Mouse (Mus musculus): Measurements from ENCODE around the gene Lad1.

Lad1 gene

DNA sequence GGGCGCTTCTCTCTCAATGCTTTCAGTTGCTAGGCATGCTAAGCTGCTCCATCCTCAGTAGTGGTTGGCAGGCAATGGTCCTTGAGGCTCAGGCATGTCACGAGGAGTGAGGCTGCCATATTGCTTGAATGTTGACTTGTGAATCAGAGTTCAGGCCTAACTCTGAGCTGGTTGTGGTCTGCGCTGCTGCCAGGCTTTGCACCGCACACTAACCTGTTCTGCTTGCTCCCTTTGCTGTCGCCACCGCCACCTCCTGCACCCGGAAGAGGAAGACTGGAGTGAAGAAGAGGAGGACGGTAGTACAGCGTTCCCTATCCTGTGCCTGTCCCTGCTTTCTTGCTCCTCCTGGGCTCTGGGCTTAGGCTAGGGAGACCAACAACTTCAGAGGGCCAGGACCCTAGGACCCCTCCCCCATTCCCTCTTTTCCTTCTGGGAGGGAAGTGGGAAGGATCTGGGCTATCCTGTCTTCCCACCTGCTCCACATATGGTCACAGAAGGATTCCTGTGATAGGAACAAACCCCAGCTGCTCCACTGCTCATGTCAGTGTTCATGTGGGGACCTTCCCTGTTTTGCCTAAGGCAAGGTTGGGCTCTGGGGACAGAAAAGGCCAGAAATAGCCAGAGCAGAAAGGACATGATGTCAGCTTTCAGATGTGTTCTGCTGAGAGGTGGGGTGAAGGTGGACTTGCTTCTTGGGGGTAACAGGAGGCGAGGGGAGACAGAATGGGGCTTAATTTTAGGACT, 25.3 kb downstream of the Lad1 start:
- in situ Hi-C loops (cut with MseI, MboI), result no loop called here

- in situ Hi-C loops (cut with MseI, MboI), result no loop called here
These were observed 26.1 kb downstream of the Lad1 start for GRCm38 (mm10) chr1:135844481-135844880.

DNA sequence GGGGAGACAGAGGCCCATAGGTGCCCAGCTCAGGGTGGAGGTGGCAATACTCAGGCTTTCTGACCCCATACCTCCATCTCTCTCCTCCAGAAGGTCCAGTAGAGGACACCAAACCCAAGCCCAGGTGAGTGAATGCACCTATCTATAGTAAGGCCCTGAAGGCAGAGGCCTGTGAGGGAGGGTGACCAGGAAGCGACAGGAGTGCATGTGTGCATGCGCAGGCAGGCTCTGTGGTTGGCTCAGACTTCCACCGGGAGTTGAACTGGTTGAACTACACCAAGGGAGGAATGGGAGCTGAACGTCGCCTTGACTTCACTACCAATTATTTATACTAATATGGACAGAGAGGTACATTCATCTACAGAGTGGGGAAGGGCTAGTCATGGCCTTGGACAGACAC, 28.2 kb downstream of the Lad1 start:
- in situ Hi-C loops (cut with MseI, MboI), result no loop called here

GRCm38 (mm10) chr1:135847139-135847562, 28.8 kb downstream of the Lad1 start:
- in situ Hi-C loops (cut with MseI, MboI), result no loop called here

DNA sequence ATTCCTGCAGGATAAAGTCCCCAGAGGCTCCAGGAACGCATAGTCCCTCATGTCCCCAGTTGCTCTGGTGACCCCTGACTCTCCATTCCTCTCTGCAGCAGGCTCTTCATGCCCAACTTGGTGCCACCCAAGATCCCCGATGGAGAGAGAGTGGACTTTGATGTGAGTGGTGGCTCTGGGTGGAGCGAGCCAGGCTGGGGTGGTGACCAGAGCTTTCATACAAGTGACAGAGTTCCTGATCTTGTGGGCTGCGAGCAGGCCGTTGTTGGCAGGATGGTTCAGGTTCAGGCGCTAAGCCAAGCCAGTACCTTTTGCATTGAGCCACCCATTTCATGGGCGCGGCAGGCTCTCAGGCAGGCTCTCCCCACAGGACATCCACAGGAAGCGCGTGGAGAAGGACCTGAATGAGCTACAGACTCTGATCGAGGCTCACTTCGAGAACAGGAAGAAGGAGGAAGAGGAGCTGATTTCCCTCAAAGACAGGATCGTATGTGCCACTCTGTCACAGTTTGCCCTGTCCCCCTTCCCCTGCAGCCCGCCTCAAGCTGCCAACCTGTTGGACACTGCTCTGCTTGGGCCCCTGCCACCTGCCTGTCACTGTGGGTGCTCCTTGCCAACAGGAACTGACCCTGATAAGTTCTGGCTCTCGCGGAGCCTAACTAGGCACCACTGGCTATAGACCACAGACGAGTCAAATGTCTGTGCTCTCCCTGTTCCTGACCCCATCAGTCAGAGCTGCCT, 29.4 kb downstream of the Lad1 start:
- in situ Hi-C loops (cut with MseI, MboI), result no loop called here

DNA sequence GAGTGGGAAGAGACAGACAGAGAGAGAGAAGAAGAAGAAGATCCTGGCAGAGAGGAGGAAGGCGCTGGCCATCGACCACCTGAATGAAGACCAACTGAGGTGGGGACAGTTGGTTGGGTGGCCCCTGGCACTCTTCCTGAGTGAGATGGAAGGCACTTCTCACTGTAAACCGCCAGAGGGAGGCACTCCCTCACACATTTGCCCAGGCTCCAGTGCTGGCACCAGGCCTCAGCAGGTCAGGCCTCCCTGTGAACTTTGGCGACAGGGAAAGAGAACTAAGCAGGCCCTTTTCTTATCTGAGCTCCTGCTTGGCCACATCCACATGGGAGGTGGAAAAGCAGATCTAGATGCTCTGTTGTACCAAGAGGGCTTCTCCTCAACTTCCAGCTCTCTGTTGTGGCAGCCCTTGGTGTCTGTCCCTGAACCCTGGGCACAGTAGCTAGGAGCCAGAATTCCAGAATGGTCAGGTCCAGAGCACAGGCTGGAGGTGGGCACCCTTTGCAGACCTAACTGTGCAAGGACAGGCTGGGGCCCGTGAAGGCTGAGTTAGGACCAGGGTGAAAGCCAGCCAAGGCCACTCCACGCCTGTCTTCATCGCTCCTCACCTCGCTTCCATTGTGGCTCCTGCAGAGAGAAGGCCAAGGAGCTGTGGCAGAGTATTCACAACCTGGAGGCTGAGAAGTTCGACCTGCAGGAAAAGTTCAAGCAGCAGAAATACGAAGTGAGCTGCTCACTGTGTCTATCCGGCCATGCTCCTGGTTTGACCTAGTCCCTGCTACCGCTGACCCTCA, 32.5 kb downstream of the Lad1 start:
- in situ Hi-C loops (cut with MseI, MboI), result no loop called here

GRCm38 (mm10) chr1:135852044-135852756, 33.8 kb downstream of the Lad1 start:
- in situ Hi-C loops (cut with MseI, MboI), result no loop called here

DNA sequence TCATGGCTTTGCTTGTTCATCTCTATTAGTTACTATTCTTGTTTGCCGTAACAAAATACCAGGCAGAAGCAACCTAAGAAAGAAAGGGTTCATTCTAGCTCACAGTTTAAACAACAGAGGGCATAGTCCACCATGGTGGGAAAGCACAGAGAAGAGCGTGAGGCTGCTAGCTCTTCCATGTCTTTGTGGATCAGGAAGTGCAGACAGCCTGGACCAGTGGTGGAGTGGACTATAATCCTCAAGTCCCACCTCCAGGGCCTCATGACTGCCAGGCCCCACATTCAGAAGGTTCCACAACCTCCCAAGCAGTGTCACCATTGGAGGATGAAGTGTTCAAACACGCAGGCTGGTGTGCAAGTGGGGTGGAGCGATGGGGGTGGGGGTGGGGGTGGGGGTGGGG, 34.8 kb downstream of the Lad1 start:
- in situ Hi-C loops (cut with MseI, MboI), result no loop called here

DNA sequence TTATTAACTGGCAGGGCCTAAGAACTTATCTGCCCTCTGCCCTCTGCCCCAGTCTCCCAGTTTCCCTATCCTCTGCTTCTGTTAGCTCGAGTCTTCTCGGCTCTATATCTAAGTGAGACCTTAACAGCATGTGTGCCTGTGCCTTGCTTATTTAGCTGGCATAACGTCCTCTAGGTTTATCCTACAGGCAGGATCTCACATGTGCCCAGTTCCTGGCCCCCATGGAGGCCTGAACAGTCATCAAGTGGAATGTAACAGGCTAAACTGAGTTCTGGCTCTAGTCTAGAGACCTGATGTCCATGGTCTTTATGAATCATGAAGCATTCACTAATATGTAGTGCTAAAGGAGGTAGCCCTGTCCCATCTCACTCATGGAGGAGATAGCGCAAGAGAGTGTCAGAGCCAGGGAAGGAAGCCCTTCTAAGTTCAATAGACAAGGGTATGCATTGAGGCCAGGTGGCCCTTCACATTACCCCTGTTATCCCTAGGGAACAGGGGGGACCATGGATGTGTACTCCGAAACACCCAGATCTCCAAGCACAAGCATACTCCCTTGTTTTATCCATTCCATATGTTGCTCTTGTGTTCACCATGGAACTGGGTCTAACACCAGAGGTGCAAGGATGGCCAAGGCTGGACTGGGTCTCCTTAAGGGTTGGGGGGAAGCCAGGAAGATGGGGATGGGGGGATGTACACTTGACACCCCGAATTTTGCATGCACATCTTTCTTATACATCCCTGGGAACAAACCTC, 36.4 kb downstream of the Lad1 start:
- in situ Hi-C loops (cut with MseI, MboI), result no loop called here

GRCm38 (mm10) chr1:135855344-135855687, 36.9 kb downstream of the Lad1 start:
- in situ Hi-C loops (cut with MseI, MboI), result no loop called here

DNA sequence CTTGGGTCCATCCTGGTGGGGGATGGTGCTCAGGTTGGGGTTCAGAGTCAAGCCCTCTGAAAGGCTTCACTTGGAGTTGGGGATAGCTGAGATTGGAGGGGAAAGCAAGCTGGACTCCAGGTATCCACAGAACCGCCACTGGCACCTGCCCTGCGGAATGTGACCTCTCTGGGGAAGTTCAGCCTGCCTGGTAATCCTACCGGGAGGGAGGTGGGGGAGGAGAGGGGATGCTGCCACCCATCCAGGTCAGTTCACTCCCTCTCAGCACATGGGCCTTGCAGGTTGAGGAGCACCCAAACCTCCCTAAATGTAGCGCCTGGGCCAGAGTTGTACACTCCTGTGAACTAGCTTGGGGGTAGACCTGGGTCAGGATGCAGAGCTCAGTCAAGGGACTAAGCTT, 37.7 kb downstream of the Lad1 start:
- in situ Hi-C loops (cut with MseI, MboI), result no loop called here

GRCm38 (mm10) chr1:135857137-135857775, 38.9 kb downstream of the Lad1 start:
- in situ Hi-C loops (cut with MseI, MboI), result no loop called here

GRCm38 (mm10) chr1:135858533-135858932, 40.1 kb downstream of the Lad1 start:
- in situ Hi-C loops (cut with MseI, MboI), result no loop called here

- in situ Hi-C loops (cut with MseI, MboI), result no loop called here
These were observed 42.7 kb downstream of the Lad1 start for GRCm38 (mm10) chr1:135861091-135861490.

DNA sequence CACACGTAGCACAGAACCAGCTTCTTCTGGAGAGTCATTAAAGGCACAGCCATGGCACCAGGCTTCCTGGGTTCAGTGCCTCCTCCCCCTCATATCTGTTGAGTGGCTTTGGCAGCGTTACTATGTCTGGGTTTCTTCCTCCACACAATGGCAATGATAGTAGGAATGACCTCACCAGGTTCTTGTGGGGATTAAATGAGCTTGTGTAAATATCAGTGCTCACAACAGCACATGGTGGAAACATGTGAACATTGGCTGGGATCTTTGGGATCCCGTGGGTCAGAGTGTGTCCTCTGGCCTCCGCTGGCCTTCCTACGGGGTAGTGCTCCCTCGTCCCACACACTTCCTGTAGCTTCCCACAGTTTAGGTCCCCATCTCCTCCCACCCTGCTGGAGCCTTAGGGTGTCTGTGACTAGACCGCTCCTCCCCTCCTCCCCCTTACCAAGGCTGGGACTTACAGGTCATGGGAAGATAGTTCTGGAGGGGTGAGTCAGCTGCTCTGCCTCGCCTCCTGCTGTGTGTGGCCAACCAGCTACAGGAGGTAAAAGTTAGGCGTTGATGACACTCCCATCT, 43.7 kb downstream of the Lad1 start:
- in situ Hi-C loops (cut with MseI, MboI), result no loop called here

- in situ Hi-C loops (cut with MseI, MboI), result no loop called here
These were observed 44.2 kb downstream of the Lad1 start for GRCm38 (mm10) chr1:135862561-135862960.

- in situ Hi-C loops (cut with MseI, MboI), result no loop called here
These were observed 45.5 kb downstream of the Lad1 start for GRCm38 (mm10) chr1:135863786-135864335.

DNA sequence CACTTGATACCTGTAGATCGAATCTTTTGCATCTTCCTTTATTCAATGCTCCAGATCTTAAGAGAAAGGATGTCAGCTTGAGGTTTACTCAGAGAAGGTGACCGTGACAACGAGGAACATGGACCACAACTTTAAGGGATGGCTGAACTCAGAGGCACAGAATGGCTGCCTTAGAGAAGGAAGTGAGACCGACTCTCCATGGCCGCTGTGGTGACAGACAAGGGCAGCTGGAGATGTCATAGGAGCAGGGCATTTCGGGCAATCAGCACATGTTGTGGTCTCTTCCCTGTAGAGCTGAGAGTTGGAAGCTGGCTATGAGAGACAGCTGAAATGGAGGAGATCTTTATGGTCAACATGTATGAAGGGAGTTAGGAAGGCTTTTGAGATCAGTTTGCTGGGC, 46.4 kb downstream of the Lad1 start:
- in situ Hi-C loops (cut with MseI, MboI), result loop anchor here (5.0 kb wide), 2 partner anchors 77 to 82 kb away; no protein-coding TSS in a partner anchor

DNA sequence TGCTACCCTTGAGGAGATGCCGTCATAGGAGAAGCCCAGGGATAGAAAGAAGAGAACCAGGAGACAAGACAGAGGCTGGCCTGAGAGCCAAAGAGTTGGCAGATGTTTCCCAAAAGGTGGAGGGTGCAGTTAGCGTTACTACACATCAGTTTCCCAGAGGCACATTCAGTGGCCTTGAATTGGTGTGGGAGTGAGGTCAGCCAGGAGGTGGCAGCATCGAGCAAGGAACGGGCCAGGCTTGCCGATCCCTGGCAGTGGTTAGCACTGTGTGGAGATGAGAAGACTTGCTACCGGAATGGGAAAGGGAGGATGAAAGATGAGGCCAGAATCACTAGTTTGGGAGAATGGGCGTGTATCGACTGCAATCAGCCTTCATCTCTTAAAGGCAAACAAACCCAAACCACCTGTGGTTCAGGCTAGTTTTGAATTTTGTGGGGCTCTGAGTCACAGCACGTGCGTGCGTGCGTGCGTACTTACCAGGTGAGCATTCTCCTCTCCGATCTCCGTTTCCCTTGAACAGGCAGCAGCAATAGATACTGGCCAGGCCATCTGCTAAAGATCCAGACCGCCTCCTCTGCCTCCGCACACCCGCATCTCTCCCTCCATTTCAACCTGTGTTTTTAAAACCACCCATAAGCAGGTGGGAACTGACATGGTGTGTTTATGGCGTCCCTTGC, 47.3 kb downstream of the Lad1 start:
- in situ Hi-C loops (cut with MseI, MboI), result loop anchor here (5.0 kb wide), 2 partner anchors 77 to 82 kb away; no protein-coding TSS in a partner anchor
